Comparison of ENCODE assay signal across 8 mouse cellular contexts in the genomic region with DNA sequence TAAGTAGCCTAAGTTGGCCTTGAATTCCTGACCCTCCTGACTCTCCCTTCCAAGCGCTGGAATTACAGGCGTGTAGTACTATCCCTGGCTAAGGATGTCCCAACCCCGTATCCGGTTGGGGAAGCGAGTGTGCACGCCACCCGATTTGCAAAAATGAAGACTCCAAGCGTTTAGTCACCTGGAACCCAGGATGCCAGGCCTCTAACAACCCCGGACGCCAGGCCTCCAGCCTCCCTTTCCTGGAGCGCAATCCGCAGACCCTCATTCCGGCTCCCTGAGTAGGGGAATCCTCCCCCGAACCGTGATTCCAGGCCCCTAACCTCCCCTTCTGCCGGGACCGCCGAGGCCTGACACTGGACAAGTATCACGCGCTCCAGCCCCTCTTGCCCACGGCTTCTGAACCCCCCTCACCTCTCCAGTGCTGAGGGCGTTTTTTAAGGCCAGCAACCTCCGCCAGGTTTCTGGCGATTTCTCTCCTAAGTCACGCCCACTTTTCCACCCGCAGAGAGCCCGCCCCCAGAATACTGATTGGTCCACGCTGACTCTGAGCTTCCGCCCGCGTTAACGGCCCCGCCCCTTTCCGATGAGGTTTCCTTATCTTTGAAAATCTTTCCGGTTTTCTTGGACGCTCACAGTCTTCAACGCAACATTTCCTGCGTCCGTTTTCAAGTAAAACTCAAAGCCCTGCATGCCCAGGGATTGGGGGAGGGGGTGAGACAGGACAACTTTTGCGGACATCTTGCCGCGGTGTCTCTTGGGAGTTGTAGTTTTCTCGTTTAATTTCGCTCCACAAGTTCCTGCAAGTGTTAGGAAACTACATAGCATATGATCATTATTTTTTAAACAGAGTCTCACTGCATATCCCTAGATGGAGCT. TPM values are rescaled to one million over a fixed set of nuclear protein-coding genes. Genes with fewer than 3 reads are reported as not detected.
DNase-seq lines count a peak whose midpoint lies in the region; ATAC-seq and TF ChIP-seq lines count a peak whose summit lies in the region.

A gene (minus strand): TSS at position 495 of the 876 bp plus-strand sequence.

- H3K9ac ChIP-seq in lung, postnatal 0 days (replicated peaks; ENCODE audit: low read depth), result peak within 1 kb of the TSS; percentile 72

- peak within 1 kb of the TSS; percentile 93 for H3K27ac ChIP-seq in hindbrain, embryonic 10.5 days
- H3K27ac ChIP-seq in lung, postnatal 0 days (ENCODE audit: low read length), result peak within 1 kb of the TSS; percentile 88

- peaks cover 19% of the 10 kb centered on the region for H3K4me1 ChIP-seq in hindbrain, embryonic 10.5 days (replicated peaks)
- peaks cover 8% of the 10 kb centered on the region; the same call in 1 of the 2 replicates for H3K4me1 ChIP-seq in lung, postnatal 0 days (ENCODE audit: insufficient read depth, low read depth, low read length)

- H3K9me3 ChIP-seq in hindbrain, embryonic 10.5 days, result no peaks in the 10 kb centered on the region
- H3K9me3 ChIP-seq in lung, postnatal 0 days (ENCODE audit: low read length), result no peaks in the 10 kb centered on the region

- DNase-seq in MEL-GATA-1-ER (ENCODE audit: extremely low read depth, low read depth), result peak; percentile 96
- DNase-seq in cerebellum, adult 8-10 months, result peak; percentile 91
- peak; percentile 91 for DNase-seq in hindbrain, embryonic 10.5 days (ENCODE audit: low spot score)
- DNase-seq in layer of hippocampus, adult 9-11 months, result peak; percentile 88
- DNase-seq in lung, postnatal 0 days (ENCODE audit: low spot score), result peak; percentile 98
- peak; percentile 83 for DNase-seq in ovary, postnatal 14 days (ENCODE audit: low spot score)
- DNase-seq in thymus, postnatal 14 days, result peak; percentile 95

- peak; percentile 75 for TF ChIP-seq EP300 in lung, postnatal 0 days (IDR thresholded peaks at IDR 0.05)

- under 1% methylated on average over 44 of the region's 44 CpGs for WGBS in hindbrain, embryonic 10.5 days
- WGBS in lung, postnatal 0 days, result under 1% methylated on average over 44 of the region's 44 CpGs

- no peaks in the 10 kb centered on the region for H3K27me3 ChIP-seq in hindbrain, embryonic 10.5 days (ENCODE audit: insufficient read depth, poor library complexity, severe bottlenecking)
- H3K27me3 ChIP-seq in lung, postnatal 0 days (replicated peaks; ENCODE audit: insufficient read depth, low read length), result no peaks in the 10 kb centered on the region

- no peak for TF ChIP-seq CTCF in lung, postnatal 0 days (IDR thresholded peaks at IDR 0.05)

- peaks cover 29% of the 10 kb centered on the region for H3K36me3 ChIP-seq in hindbrain, embryonic 10.5 days
- H3K36me3 ChIP-seq in lung, postnatal 0 days (ENCODE audit: insufficient read depth, low read length), result no peaks in the 10 kb centered on the region

- peak within 1 kb of the TSS; percentile 83 for H3K4me3 ChIP-seq in hindbrain, embryonic 10.5 days
- peak within 1 kb of the TSS; percentile 79 for H3K4me3 ChIP-seq in lung, postnatal 0 days (ENCODE audit: low read depth, low read length)

- H3K4me2 ChIP-seq in lung, postnatal 0 days (replicated peaks; ENCODE audit: low read depth, low read length), result peak within 1 kb of the TSS; percentile 74

- ATAC-seq in frontal cortex, adult (ENCODE audit: low TSS enrichment), result peak; percentile 85
- peak; percentile 95 for ATAC-seq in lung, postnatal 0 days

RNA-seq across cellular contexts. Expression of the gene that starts here (rescaled TPM):
- polyA plus RNA-seq in hindbrain, embryonic 10.5 days (2016; fragmentation: Nextera tagmentation; extraction: Ambion mirVana), result 110 and 115 TPM in 2 replicates
- polyA plus RNA-seq in lung, postnatal 0 days (2015; fragmentation: Nextera tagmentation; extraction: Ambion mirVana), result 203 and 213 TPM in 2 replicates

Comparison
In these comparisons a context has a peak if more than half of its experiments do, and no peak if none do; other contexts are left out.
1. Peak in every context shown above with its lines: DNase-seq, ATAC-seq, H3K4me3 ChIP-seq and H3K27ac ChIP-seq.